Mouse (Mus musculus): ENCODE measurements around the gene A930033H14Rik.

Gene A930033H14Rik

DNA sequence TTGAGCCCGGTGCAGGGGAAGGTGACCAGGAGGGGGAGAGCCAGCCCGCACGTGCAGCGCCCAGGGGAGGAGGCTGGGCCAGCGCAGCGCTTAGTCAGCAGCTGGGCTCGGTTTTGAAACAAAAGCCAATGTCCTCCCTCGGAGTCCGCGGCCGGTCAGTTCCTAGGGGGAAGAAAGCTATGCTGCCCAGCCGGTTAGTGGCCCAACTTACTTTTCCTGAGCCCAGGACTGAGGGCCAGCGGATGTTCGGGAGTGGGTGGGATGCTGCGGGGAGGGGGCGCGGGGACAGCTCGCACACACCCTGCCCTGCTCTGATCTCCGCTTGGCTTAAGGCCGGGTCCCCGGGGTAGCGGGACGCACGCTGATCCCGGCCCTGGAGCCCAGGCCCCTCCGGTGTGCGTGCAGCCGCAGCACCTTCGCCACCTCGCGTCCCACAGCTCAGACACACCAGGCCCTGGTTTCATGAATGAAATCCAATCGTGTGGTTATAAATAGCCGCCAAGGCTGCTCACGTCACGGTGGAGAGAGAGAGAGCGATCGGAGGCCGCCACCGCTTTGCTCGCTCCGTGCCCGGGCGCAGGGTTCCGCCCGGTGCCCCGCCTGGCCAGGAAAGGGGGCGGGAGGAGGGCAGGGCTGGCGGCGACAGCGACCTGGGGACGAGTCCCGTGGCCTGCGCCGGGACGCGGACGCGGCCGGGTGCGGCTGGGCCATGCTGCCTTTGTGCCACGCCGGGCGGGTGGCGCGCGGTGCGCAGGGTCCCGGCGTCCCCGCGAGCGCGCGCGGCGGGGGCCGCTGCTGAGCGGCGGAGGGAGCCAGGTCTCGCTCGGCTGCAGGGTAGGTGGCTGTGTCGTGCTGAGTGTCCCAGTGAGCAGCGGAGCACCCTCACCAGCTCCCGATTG, at the start of gene A930033H14Rik:
Gene A930033H14Rik (minus strand): TSS at position 557 of the 899 bp plus-strand sequence.
- DNase-seq (ENCODE audit: extremely low spot score): peak; percentile 85

- DNase-seq (ENCODE audit: extremely low spot score): no peak
These were observed 47.0 kb upstream of the A930033H14Rik start for GRCm38 (mm10) chr10:69259929-69260328.

GRCm38 (mm10) chr10:69259161-69259560, 46.3 kb upstream of the A930033H14Rik start:
- DNase-seq (ENCODE audit: extremely low spot score): no peak

DNA sequence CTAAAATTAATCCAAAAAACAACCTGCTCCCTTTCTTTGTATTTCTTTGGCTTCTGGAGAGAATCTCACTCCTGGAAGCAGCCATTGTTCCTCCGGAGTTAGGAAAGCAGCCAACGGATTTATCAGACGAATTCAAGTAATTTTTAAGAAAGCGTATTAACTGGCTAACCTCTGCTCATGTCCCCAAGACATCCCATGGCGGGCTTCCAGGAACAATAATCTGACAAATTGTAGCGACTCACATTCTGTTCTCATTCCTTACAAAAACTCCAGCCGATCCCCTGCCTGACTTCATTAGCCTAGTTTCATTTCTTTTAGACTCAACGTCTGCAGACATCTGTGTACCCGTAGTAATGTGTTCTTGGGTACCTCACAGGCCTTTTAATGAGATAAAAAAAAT, 45.7 kb upstream of the A930033H14Rik start:
- DNase-seq (ENCODE audit: extremely low spot score): no peak

- no peak for DNase-seq (ENCODE audit: extremely low spot score)
These were observed 44.8 kb upstream of the A930033H14Rik start for GRCm38 (mm10) chr10:69257592-69258133.

DNA sequence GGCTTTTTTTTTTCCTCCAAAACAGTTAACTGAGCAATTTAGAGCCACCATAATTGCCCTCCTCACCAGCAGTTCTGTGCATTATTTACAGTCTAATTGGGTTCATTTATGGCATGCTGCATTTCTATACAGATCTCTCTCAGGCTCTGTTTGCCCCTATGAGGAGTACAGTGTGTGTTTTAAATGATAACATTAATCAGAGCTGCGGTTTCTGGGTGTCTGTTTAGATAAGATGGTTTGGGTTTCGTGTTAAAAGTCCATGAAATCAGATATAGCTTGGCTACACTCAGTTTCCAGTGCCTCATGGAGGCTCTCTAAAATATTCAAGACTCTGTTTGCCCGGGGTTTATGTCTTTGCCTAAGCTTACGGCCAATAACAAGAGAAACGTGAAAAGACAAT, 42.7 kb upstream of the A930033H14Rik start:
- no peak for DNase-seq (ENCODE audit: extremely low spot score)

DNA sequence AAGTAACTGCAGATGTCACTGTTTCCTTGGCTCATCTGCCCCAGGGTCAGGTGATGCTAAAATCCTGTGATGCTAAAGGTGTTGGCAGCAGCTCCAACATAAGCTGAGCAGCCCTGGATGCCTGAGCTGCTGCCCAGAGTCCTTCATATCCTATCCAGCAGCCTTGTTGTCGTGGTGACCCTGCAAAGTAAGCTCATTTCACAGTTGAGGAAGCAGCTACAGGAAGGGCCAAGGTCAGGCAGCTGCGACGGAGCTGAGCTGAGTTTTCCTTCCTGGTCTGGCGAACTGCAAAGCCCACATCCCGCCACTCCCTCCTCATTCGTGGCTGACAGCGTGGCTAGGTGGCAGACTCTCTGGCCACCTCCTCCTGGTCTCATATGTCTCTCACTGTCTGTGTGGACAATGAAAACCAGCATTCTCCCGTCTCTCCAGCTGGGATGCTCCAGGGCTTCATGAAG, 41.5 kb upstream of the A930033H14Rik start:
- DNase-seq (ENCODE audit: extremely low spot score): peak; percentile 49

DNA sequence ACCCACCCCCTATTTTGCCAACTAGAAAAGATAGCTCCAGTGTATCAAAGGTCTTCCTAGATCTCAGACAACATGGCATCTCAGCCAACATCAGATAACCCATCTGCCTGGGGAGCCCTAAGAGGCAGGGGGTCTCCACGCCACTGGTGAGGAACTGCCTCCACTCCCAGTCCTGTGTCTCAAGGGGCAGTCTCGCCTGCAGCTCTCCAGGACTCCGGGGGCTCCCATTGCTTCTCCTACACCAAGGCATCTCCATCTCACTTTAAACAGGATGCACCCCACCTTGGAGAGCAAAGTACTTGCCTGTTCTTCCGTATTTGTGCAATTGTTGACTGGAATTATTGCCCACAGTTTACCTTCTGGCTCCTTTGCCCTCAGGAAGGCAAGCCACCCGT, 40.8 kb upstream of the A930033H14Rik start:
- DNase-seq (ENCODE audit: extremely low spot score): no peak

- peak; percentile 25 for DNase-seq (ENCODE audit: extremely low spot score)
These were observed 40.3 kb upstream of the A930033H14Rik start for GRCm38 (mm10) chr10:69253075-69253685.

DNA sequence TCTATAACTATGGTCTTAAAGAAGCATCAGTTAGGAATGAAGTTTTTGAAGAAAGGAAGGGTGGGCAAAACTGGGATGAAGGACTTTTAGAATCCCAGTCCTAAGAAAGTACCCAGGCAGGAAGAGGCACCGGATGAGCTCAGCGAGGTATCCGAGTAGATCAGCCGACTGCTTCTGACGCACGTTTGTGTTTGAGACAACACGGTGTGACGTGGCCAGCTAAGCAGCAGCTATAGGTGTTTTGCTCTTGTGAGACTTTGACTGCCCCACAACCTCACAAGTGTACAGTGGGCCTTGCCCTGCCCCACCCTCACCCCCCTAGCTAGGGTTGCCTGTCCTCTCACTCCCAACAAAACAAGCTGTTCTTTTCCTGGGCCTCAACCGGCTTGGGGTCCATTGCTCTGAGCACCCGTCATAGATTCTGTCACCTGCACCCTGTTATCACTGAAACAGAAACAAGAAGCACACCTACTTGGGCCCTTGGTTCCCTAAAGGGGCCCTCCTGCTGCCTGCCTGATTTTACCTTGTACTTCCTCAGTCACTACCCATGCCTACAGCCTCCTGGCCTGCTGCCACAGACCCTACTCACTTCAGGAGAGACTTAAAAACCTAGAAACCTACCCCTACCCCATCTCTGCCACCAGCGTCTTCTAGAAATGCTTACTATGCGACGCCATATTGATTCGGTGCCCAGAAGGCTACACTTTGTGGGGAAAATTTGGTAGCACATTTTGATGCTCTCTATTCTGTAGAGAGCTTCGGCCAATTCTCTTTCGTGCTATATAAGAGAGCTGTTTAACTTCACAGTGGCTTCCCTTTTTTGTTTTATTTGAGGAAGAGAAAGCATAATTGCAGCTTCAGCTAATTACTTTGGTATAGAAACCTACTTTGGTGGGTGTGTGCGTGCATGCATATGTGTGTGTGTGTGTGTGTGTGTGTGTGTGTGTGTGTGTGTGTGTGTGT, 39.5 kb upstream of the A930033H14Rik start:
- no peak for DNase-seq (ENCODE audit: extremely low spot score)

GRCm38 (mm10) chr10:69251254-69251653, 38.4 kb upstream of the A930033H14Rik start:
- no peak for DNase-seq (ENCODE audit: extremely low spot score)

GRCm38 (mm10) chr10:69248261-69249160, 35.6 kb upstream of the A930033H14Rik start:
- DNase-seq (ENCODE audit: extremely low spot score): no peak

- DNase-seq (ENCODE audit: extremely low spot score): no peak
These were observed 34.6 kb upstream of the A930033H14Rik start for GRCm38 (mm10) chr10:69247311-69248033.

DNA sequence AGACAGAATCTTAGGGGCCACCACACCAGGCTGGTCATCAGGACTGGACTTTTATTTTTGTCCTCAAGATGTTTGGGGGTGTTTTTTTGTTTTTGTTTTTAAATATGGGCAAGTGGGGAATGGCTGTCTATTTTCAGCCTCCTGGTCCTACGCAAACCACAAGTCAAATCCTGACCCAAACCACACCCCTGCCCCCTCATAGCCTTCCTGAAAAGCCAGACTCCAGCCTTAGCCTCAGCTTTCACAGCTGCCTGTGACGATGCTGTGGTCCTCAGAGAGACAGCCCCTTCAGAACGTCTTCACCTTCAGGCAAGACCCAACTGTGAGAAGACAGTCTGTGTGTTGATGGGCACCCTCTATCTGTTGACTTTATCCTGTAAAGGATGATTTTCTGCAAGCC, 33.9 kb upstream of the A930033H14Rik start:
- DNase-seq (ENCODE audit: extremely low spot score): no peak

GRCm38 (mm10) chr10:69245906-69246668, 33.2 kb upstream of the A930033H14Rik start:
- no peak for DNase-seq (ENCODE audit: extremely low spot score)

GRCm38 (mm10) chr10:69245151-69245550, 32.3 kb upstream of the A930033H14Rik start:
- no peak for DNase-seq (ENCODE audit: extremely low spot score)

- DNase-seq (ENCODE audit: extremely low spot score): no peak
These were observed 27.6 kb upstream of the A930033H14Rik start for GRCm38 (mm10) chr10:69240530-69240929.

GRCm38 (mm10) chr10:69238311-69238710, 25.4 kb upstream of the A930033H14Rik start:
- DNase-seq (ENCODE audit: extremely low spot score): no peak

DNA sequence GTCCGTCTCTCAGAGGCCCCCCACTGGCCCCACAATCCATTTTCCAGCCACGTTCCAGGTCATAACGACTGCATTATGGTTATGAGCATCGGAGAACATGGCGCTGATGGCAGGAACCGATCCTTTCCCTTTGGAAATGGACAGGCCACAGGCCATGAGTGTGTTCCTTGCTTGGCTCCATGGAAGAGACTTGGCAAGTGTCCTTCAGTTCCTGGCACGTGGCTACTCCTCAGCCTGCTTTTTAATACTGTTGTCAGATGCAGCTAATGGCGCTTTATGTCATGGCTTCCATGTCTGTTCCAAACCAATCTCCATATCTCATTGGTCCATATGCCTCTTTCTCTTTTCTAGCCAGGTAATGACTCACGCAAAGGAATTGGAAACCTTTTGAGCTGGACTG, 24.9 kb upstream of the A930033H14Rik start:
- no peak for DNase-seq (ENCODE audit: extremely low spot score)

Data from embryo, embryonic 9.5 days (tissue).